Mouse (Mus musculus) hematopoietic multipotent progenitor cell, adult 10-12 weeks (in vitro differentiated cells): ENCODE results near the gene Flii. TPM values are rescaled to one million over a fixed set of nuclear protein-coding genes. Genes with fewer than 3 reads are reported as not detected.

ENCODE experiments used
- polyA plus RNA-seq: library from polyadenylated mRNA; stranded (reverse); fragments of >175 nt; gene quantifications from 2 replicates; pipeline ENCODE4 v1.2.3, GENCODE M21; 2012; ENCODE audit warnings: low replicate concordance

Flii gene
- 56.8 and 278 TPM in 2 replicates for polyA plus RNA-seq

DNA sequence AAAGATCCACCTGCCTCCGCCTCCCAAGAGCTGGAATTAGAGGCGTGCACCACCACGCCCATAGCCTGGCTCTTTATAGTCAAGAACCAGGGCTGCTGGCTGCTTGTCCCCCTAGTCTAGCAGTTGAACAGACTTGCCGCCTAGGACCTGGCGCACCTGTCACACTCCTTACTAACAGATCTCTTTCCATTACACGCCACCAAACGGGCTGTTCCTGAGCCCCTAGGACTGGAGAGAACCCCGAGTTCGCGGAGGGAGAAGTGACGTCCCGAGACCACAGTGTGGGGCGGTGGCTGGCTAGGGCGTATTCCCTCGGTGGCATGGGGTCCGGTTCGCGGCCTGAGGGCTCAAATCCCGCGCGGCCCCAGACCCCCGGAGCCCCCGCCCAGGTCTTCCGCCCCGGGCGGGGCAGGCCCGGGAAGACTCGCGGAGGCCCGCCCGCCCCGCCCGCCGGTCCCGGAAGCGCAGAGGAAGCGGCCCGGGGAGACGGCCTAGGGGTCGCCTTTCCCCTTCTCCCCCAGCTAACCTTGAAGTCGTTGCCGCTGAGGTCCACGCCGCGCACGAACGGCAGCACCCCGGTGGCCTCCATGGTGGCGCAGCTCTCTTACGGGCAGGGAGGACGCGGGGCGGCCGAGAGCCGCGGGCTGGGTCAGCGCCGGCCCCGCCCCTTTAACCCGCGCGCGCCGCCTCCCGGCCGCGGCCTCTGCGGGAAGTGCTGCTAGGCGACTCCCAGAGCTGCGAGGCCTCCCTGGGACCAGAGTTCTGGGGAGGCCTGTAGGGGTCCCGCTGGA lies at the start of gene Flii:
Gene Flii, minus strand, starts transcription at position 663 of the 791 bp plus-strand sequence.

DNA sequence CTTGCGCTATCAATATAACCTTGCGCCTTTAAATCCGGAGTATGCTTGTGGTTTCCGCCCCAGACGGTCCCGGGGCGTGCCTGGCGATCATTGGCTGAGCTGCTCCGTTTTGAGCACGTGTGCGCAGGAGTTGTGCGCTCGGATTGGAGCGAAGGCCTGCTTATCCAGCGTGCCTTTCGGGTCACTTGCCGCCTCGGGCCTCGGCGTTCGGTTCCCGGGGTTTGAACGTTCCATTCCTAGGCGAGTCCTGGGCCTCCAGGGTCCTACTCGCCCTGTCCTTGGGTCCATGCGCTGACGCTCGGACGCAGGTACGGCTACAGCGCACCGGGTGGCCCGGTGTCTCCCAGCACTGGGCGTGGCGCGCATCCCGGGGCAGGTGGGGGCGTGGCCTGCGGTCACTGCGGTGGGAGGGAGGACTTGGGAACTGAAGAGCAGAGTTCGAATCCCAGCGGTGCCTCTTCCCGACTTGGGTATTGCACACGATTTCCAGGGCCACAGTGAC lies 1.2 kb upstream of the Flii start, which contains the start of gene Mief2:
Gene Mief2, plus strand, starts transcription at position 139 of the 502 bp plus-strand sequence.

GRCm38 (mm10) chr11:60699524-60700075 lies 27.5 kb downstream of the Flii start, which contains the start of gene Llgl1:
Gene Llgl1 (plus strand): TSS chr11:60699723.

Other genes starting within 250 kb of the Flii start
- gene Alkbh5, start 190.9 kb downstream of the Flii start, polyA plus RNA-seq, result 27.0 and 45.4 TPM in 2 replicates
- 25.0 and 31.4 TPM in 2 replicates for gene Llgl1, start 27.5 kb downstream of the Flii start, polyA plus RNA-seq
- gene Mief2, start 1.1 kb upstream of the Flii start, polyA plus RNA-seq, result 31.6 and 47.4 TPM in 2 replicates
- gene Top3a, start 50.1 kb upstream of the Flii start, polyA plus RNA-seq, result 2.6 and 7.7 TPM in 2 replicates
- 3.0 and 4.3 TPM in 2 replicates for gene Smcr8, start 50.3 kb upstream of the Flii start, polyA plus RNA-seq
- gene Shmt1, start 84.5 kb upstream of the Flii start, polyA plus RNA-seq, result 0.80 and 1.1 TPM in 2 replicates
- gene Dhrs7b, start 103.4 kb upstream of the Flii start, polyA plus RNA-seq, result 0.88 and 3.1 TPM in 2 replicates
- gene Tmem11, start 152.0 kb upstream of the Flii start, polyA plus RNA-seq, result 11.3 and 11.7 TPM in 2 replicates
- gene Natd1, start 187.5 kb upstream of the Flii start, polyA plus RNA-seq, result 6.7 and 31.1 TPM in 2 replicates
- gene Map2k3, start 204.8 kb upstream of the Flii start, polyA plus RNA-seq, result 66.1 and 127 TPM in 2 replicates